Mouse (Mus musculus): ENCODE measurements around the gene Gm20834. TPM values are rescaled to one million over a fixed set of nuclear protein-coding genes. Genes with fewer than 3 reads are reported as not detected.

Gene Gm20834
- total RNA-seq (2023) = not detected

GRCm38 (mm10) chrY:10324489-10324888, at the start of gene Gm20834:
Gm20834 (minus strand) TSS chrY:10324589.

Other genes starting within 250 kb of the Gm20834 start
- not detected for gene Gm21310, start 177.4 kb downstream of the Gm20834 start, total RNA-seq (2023)
- not detected for gene Gm28510, start 88.1 kb upstream of the Gm20834 start, total RNA-seq (2023)
- gene Gm20737, start 211.5 kb upstream of the Gm20834 start, total RNA-seq (2023) = not detected
- not detected for gene Gm21775, start 228.9 kb upstream of the Gm20834 start, total RNA-seq (2023)